Mouse (Mus musculus) liver, adult 2 months (tissue): ENCODE data around the gene Marveld1. TPM values are rescaled to one million over a fixed set of nuclear protein-coding genes. Genes with fewer than 3 reads are reported as not detected.

Source experiments
- DNase-seq: peaks from one replicate; pipeline ENCODE4 v3.0.0-alpha.2; 2011; ENCODE audit warnings: low read depth, low spot score; ENCODE audit errors: extremely low read depth
- H3K27ac ChIP-seq: fragments of 200-500 bp; replicated peaks from 2 replicates; pipeline ENCODE4 v1.5.1; 2012; ENCODE audit warnings: low read depth, mild to moderate bottlenecking, control low read depth, inconsistent platforms, low read length; ENCODE audit not compliant: insufficient read depth
- H3K27me3 ChIP-seq: fragments of 200-500 bp; 2 replicates; pipeline ENCODE4 v1.6.1; 2012; ENCODE audit warnings: mild to moderate bottlenecking, moderate library complexity, low read length, inconsistent platforms; ENCODE audit not compliant: control insufficient read depth, insufficient read depth
- H3K36me3 ChIP-seq: fragments of 200-500 bp; 2 replicates; pipeline ENCODE4 v1.6.1; 2012; ENCODE audit warnings: low read length, inconsistent platforms; ENCODE audit not compliant: control insufficient read depth, insufficient read depth
- H3K4me1 ChIP-seq: fragments of 200-500 bp; 2 replicates; pipeline ENCODE4 v1.6.1; 2011; ENCODE audit warnings: low read length; ENCODE audit not compliant: control insufficient read depth, insufficient read depth
- H3K4me3 ChIP-seq: fragments of 200-500 bp; 2 replicates; pipeline ENCODE4 v1.5.1; 2011; ENCODE audit warnings: low read depth, mild to moderate bottlenecking, control low read depth, low read length, moderate library complexity; ENCODE audit not compliant: insufficient read depth
- H3K79me2 ChIP-seq: fragments of 200-500 bp; 2 replicates; pipeline ENCODE4 v1.6.1; 2012; ENCODE audit warnings: inconsistent platforms, mild to moderate bottlenecking, low read length, moderate library complexity; ENCODE audit not compliant: control insufficient read depth, insufficient read depth
- H3K9ac ChIP-seq: fragments of 200-500 bp; 2 replicates; pipeline ENCODE4 v1.6.1; 2012; ENCODE audit warnings: low read depth, mild to moderate bottlenecking, control low read depth, inconsistent platforms, low read length
- CTCF ChIP-seq: fragments of 200-500 bp; IDR thresholded peaks from 2 replicates; pipeline ENCODE4 v1.5.1; 2011; ENCODE audit warnings: low read depth, low read length, control low read depth
- POLR2A ChIP-seq: fragments of 200-500 bp; IDR thresholded peaks from 2 replicates; pipeline ENCODE4 v1.6.1; 2011; ENCODE audit warnings: low read length, control low read depth; ENCODE audit not compliant: insufficient read depth; ENCODE audit errors: extremely low read depth
- WGBS: fragments of 180-500 bp; shearing (Covaris S2); methylation state at CpG from one replicate; pipeline ENCODE4 v1.1.7; 2018; 5-methylcytosine and 5-hydroxymethylcytosine counted together
- polyA plus RNA-seq: library from polyadenylated mRNA; depleted of rRNA; stranded (reverse); fragments of >200 nt; gene quantifications from 2 replicates; pipeline ENCODE4 v1.2.3, GENCODE M21; 2012
- total RNA-seq: library from RNA; depleted of rRNA; stranded (reverse); fragments of >200 nt; gene quantifications from 2 replicates; pipeline ENCODE4 v1.2.3, GENCODE M21; 2014

The Marveld1 gene
- total and polyA plus RNA-seq, 2 experiments: 12.1 to 25.7 TPM

GRCm38 (mm10) chr19:42164188-42164587 is 17.0 kb downstream of the Marveld1 start:
- DNase-seq: no peak
- 65% methylated on average over 7 of the region's 7 CpGs for WGBS
- H3K36me3 ChIP-seq: no peaks in the 10 kb centered on the region
- TF ChIP-seq POLR2A: no peak
- no peak overlapping the region for H3K9ac ChIP-seq
- H3K79me2 ChIP-seq: no peaks in the 10 kb centered on the region
- no peak overlapping the region for H3K27ac ChIP-seq
- H3K4me3 ChIP-seq: no peak overlapping the region
- no peaks in the 10 kb centered on the region for H3K27me3 ChIP-seq
- H3K4me1 ChIP-seq: no peaks in the 10 kb centered on the region

- WGBS: 4% methylated on average over 12 of the region's 12 CpGs
- Histone ChIP-seq H3K4me1 (peaks cover under 1% of the 10 kb centered on the region), H3K9ac (no peak overlapping the region), H3K4me3 (no peak overlapping the region), H3K27me3 (no peaks in the 10 kb centered on the region), H3K79me2 (peaks cover 7% of the 10 kb centered on the region), H3K36me3 (no peaks in the 10 kb centered on the region), H3K27ac (no peak overlapping the region)
- TF ChIP-seq CTCF: peak; percentile 92
- no peak for TF ChIP-seq POLR2A
- DNase-seq: peak; percentile 59
These were observed 18.9 kb downstream of the Marveld1 start for GRCm38 (mm10) chr19:42166130-42166529.

GRCm38 (mm10) chr19:42166766-42167165 is 19.6 kb downstream of the Marveld1 start:
- H3K4me1 ChIP-seq: peaks cover 7% of the 10 kb centered on the region
- TF ChIP-seq CTCF (no peak), POLR2A (no peak)
- H3K4me3 ChIP-seq: no peak overlapping the region
- no peaks in the 10 kb centered on the region for H3K27me3 ChIP-seq
- H3K9ac ChIP-seq: no peak overlapping the region
- H3K79me2 ChIP-seq: peaks cover 13% of the 10 kb centered on the region
- DNase-seq: peak; percentile 33
- WGBS: 29% methylated on average over 3 of the region's 3 CpGs
- H3K36me3 ChIP-seq: no peaks in the 10 kb centered on the region
- no peak overlapping the region for H3K27ac ChIP-seq

- H3K27ac ChIP-seq: no peak overlapping the region
- DNase-seq: no peak
- peaks cover 7% of the 10 kb centered on the region for H3K4me1 ChIP-seq
- WGBS: 60% methylated on average over 9 of the region's 9 CpGs
- no peak overlapping the region for H3K4me3 ChIP-seq
- no peak for TF ChIP-seq POLR2A
- no peak for TF ChIP-seq CTCF
- H3K79me2 ChIP-seq: peaks cover 13% of the 10 kb centered on the region
- H3K9ac ChIP-seq: no peak overlapping the region
- H3K27me3 ChIP-seq: no peaks in the 10 kb centered on the region
- H3K36me3 ChIP-seq: no peaks in the 10 kb centered on the region
These were observed 20.3 kb downstream of the Marveld1 start for GRCm38 (mm10) chr19:42167489-42167888.

- no peak for DNase-seq
- H3K9ac ChIP-seq: no peak overlapping the region
- H3K27ac ChIP-seq: no peak overlapping the region
- peaks cover 7% of the 10 kb centered on the region for H3K4me1 ChIP-seq
- WGBS: 62% methylated on average over 10 of the region's 10 CpGs
- TF ChIP-seq POLR2A: no peak
- no peak for TF ChIP-seq CTCF
- no peak overlapping the region for H3K4me3 ChIP-seq
- H3K36me3 ChIP-seq: no peaks in the 10 kb centered on the region
- no peaks in the 10 kb centered on the region for H3K27me3 ChIP-seq
- H3K79me2 ChIP-seq: peaks cover 15% of the 10 kb centered on the region
These were observed 22.2 kb downstream of the Marveld1 start for GRCm38 (mm10) chr19:42169322-42169975.

GRCm38 (mm10) chr19:42170025-42170969 is 23.1 kb downstream of the Marveld1 start:
- no peaks in the 10 kb centered on the region for H3K36me3 ChIP-seq
- WGBS: 2% methylated on average over 53 of the region's 56 CpGs
- H3K4me1 ChIP-seq: peaks cover 7% of the 10 kb centered on the region
- peaks cover 17% of the 10 kb centered on the region for H3K79me2 ChIP-seq
- peak overlapping the region; percentile 56 for H3K27ac ChIP-seq
- peak overlapping the region; percentile 98 for H3K4me3 ChIP-seq
- TF ChIP-seq CTCF (no peak), POLR2A (peak; percentile 76)
- H3K9ac ChIP-seq: peak overlapping the region; percentile 97
- no peaks in the 10 kb centered on the region for H3K27me3 ChIP-seq
- peak; percentile 81 for DNase-seq
